Mouse (Mus musculus): Measurements from ENCODE around the gene Brs3. TPM values are rescaled to one million over a fixed set of nuclear protein-coding genes. Genes with fewer than 3 reads are reported as not detected.

Brs3 gene
- polyA plus RNA-seq (2014; fragmentation: Nextera tagmentation; extraction: Ambion mirVana): not detected in 2 replicates

- Histone ChIP-seq H3K27ac (ENCODE audit: low read depth, low read length) (no peak within 1 kb of the TSS), H3K4me3 (ENCODE audit: low read depth, low read length) (no peak within 1 kb of the TSS), H3K4me2 (ENCODE audit: low read depth, low read length, severe bottlenecking) (no peak within 1 kb of the TSS), H3K4me1 (replicated peaks; ENCODE audit: control insufficient read depth, insufficient read depth, low read length) (no peaks in the 10 kb centered on the region), H3K27me3 (ENCODE audit: control insufficient read depth, insufficient read depth, low read length) (no peaks in the 10 kb centered on the region), H3K36me3 (ENCODE audit: control insufficient read depth, insufficient read depth, low read length) (no peaks in the 10 kb centered on the region), H3K9me3 (ENCODE audit: control insufficient read depth, low read length) (no peaks in the 10 kb centered on the region), H3K9ac (ENCODE audit: low read length) (no peak within 1 kb of the TSS)
- WGBS: 85% methylated on average over 5 of the region's 5 CpGs
- ATAC-seq (replicated peaks; ENCODE audit: low FRiP score) (no peak), DNase-seq (ENCODE audit: low spot score) (no peak)
Measured at GRCm38 (mm10) chrX:57042774-57043173, at the start of gene Brs3. Gene Brs3, plus strand, starts transcription at chrX:57043074.

GRCm38 (mm10) chrX:57012891-57013290 lies 30.0 kb upstream of the Brs3 start:
- Histone ChIP-seq H3K9me3 (ENCODE audit: control insufficient read depth, low read length) (no peaks in the 10 kb centered on the region), H3K36me3 (ENCODE audit: control insufficient read depth, insufficient read depth, low read length) (no peaks in the 10 kb centered on the region), H3K27me3 (ENCODE audit: control insufficient read depth, insufficient read depth, low read length) (no peaks in the 10 kb centered on the region), H3K4me3 (ENCODE audit: low read depth, low read length) (no peak overlapping the region), H3K9ac (ENCODE audit: low read length) (no peak overlapping the region), H3K4me1 (replicated peaks; ENCODE audit: control insufficient read depth, insufficient read depth, low read length) (no peaks in the 10 kb centered on the region), H3K27ac (ENCODE audit: low read depth, low read length) (no peak overlapping the region), H3K4me2 (ENCODE audit: low read depth, low read length, severe bottlenecking) (no peak overlapping the region)
- no peak for DNase-seq (ENCODE audit: low spot score)
- no peak for ATAC-seq (replicated peaks; ENCODE audit: low FRiP score)
- 79% methylated on average over 2 of the region's 2 CpGs for WGBS

DNA sequence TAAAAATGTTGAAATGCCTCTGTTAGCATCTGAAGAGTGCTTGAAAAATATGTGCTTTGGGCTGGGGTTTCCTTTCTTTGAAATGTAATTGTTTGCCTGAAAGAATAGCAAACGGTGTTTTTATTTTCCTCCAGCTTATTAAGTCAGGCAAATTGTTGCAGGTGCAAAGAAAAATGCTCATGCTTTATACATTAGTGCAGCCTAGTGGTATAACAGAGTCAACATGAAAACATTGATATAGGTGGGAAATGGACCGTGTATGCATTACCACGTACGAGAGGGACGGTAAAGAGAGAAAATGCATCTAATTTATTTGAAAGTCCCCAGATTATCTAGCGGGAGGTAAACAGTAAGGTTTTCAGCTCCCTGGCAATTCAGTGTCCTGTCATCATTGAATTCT lies 995 bp downstream of the Brs3 start:
- H3K27ac ChIP-seq (ENCODE audit: low read depth, low read length): no peak overlapping the region
- no peaks in the 10 kb centered on the region for H3K4me1 ChIP-seq (replicated peaks; ENCODE audit: control insufficient read depth, insufficient read depth, low read length)
- DNase-seq (ENCODE audit: low spot score) (no peak), ATAC-seq (replicated peaks; ENCODE audit: low FRiP score) (no peak)
- H3K4me2 ChIP-seq (ENCODE audit: low read depth, low read length, severe bottlenecking): no peak overlapping the region
- WGBS: 80% methylated on average over 6 of the region's 6 CpGs
- H3K9ac ChIP-seq (ENCODE audit: low read length): no peak overlapping the region
- no peak overlapping the region for H3K4me3 ChIP-seq (ENCODE audit: low read depth, low read length)
- no peaks in the 10 kb centered on the region for H3K36me3 ChIP-seq (ENCODE audit: control insufficient read depth, insufficient read depth, low read length)
- no peaks in the 10 kb centered on the region for H3K9me3 ChIP-seq (ENCODE audit: control insufficient read depth, low read length)
- no peaks in the 10 kb centered on the region for H3K27me3 ChIP-seq (ENCODE audit: control insufficient read depth, insufficient read depth, low read length)

DNA sequence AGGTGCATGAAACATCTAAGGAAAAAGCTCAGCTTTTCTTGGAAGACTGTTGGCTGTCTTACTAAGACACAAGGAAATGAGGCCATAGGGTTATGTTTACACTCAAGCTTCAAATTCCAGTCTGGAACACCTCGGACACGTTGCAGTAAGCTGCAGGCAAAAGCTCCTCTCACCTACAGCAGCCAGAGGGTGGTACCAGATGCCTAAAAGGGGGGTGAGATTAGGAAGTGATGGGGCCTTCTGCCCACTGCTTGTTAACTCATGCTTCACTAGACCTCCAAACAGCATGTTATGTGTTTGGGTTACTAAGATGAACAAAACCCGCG lies 9.9 kb downstream of the Brs3 start:
- Histone ChIP-seq H3K27me3 (ENCODE audit: control insufficient read depth, insufficient read depth, low read length) (no peaks in the 10 kb centered on the region), H3K4me2 (ENCODE audit: low read depth, low read length, severe bottlenecking) (peak overlapping the region; percentile 37; the same call in 1 of the 2 replicates), H3K9me3 (ENCODE audit: control insufficient read depth, low read length) (no peaks in the 10 kb centered on the region), H3K27ac (ENCODE audit: low read depth, low read length) (peak overlapping the region; percentile 89), H3K4me1 (replicated peaks; ENCODE audit: control insufficient read depth, insufficient read depth, low read length) (no peaks in the 10 kb centered on the region), H3K4me3 (ENCODE audit: low read depth, low read length) (peak overlapping the region; percentile 47), H3K9ac (ENCODE audit: low read length) (peak overlapping the region; percentile 69), H3K36me3 (ENCODE audit: control insufficient read depth, insufficient read depth, low read length) (no peaks in the 10 kb centered on the region)
- DNase-seq (ENCODE audit: low spot score): no peak
- peak; percentile 70; the same call in 1 of the 2 replicates for ATAC-seq (replicated peaks; ENCODE audit: low FRiP score)
- 22% methylated on average over 4 of the region's 4 CpGs for WGBS

GRCm38 (mm10) chrX:57053174-57053992 lies 10.5 kb downstream of the Brs3 start, which contains the start of gene Htatsf1:
Gene Htatsf1, plus strand, starts transcription at chrX:57053583.
- Histone ChIP-seq H3K36me3 (ENCODE audit: control insufficient read depth, insufficient read depth, low read length) (no peaks in the 10 kb centered on the region), H3K27ac (ENCODE audit: low read depth, low read length) (peak within 1 kb of the TSS; percentile 89), H3K4me3 (ENCODE audit: low read depth, low read length) (peak within 1 kb of the TSS; percentile 47), H3K4me2 (ENCODE audit: low read depth, low read length, severe bottlenecking) (peak within 1 kb of the TSS; percentile 48), H3K9ac (ENCODE audit: low read length) (peak within 1 kb of the TSS; percentile 69), H3K9me3 (ENCODE audit: control insufficient read depth, low read length) (no peaks in the 10 kb centered on the region), H3K27me3 (ENCODE audit: control insufficient read depth, insufficient read depth, low read length) (no peaks in the 10 kb centered on the region), H3K4me1 (replicated peaks; ENCODE audit: control insufficient read depth, insufficient read depth, low read length) (no peaks in the 10 kb centered on the region)
- 24% methylated on average over 76 of the region's 85 CpGs for WGBS
- DNase-seq (ENCODE audit: low spot score): peak; percentile 88
- ATAC-seq (replicated peaks; ENCODE audit: low FRiP score): peak; percentile 96

- Histone ChIP-seq H3K27ac (ENCODE audit: low read depth, low read length) (no peak overlapping the region), H3K36me3 (ENCODE audit: control insufficient read depth, insufficient read depth, low read length) (no peaks in the 10 kb centered on the region), H3K4me3 (ENCODE audit: low read depth, low read length) (peak overlapping the region; percentile 47), H3K4me1 (replicated peaks; ENCODE audit: control insufficient read depth, insufficient read depth, low read length) (no peaks in the 10 kb centered on the region), H3K9me3 (ENCODE audit: control insufficient read depth, low read length) (no peaks in the 10 kb centered on the region), H3K27me3 (ENCODE audit: control insufficient read depth, insufficient read depth, low read length) (no peaks in the 10 kb centered on the region), H3K9ac (ENCODE audit: low read length) (peak overlapping the region; percentile 69), H3K4me2 (ENCODE audit: low read depth, low read length, severe bottlenecking) (peak overlapping the region; percentile 48)
- WGBS: 34% methylated on average over 11 of the region's 11 CpGs
- ATAC-seq (replicated peaks; ENCODE audit: low FRiP score): no peak
- DNase-seq (ENCODE audit: low spot score): no peak
Measured at GRCm38 (mm10) chrX:57053993-57054385, 11.1 kb downstream of the Brs3 start.

- no peaks in the 10 kb centered on the region for H3K9me3 ChIP-seq (ENCODE audit: control insufficient read depth, low read length)
- no peak overlapping the region for H3K27ac ChIP-seq (ENCODE audit: low read depth, low read length)
- no peaks in the 10 kb centered on the region for H3K4me1 ChIP-seq (replicated peaks; ENCODE audit: control insufficient read depth, insufficient read depth, low read length)
- ATAC-seq (replicated peaks; ENCODE audit: low FRiP score) (no peak), DNase-seq (ENCODE audit: low spot score) (no peak)
- no peaks in the 10 kb centered on the region for H3K27me3 ChIP-seq (ENCODE audit: control insufficient read depth, insufficient read depth, low read length)
- no peak overlapping the region for H3K9ac ChIP-seq (ENCODE audit: low read length)
- H3K36me3 ChIP-seq (ENCODE audit: control insufficient read depth, insufficient read depth, low read length): no peaks in the 10 kb centered on the region
- H3K4me3 ChIP-seq (ENCODE audit: low read depth, low read length): no peak overlapping the region
- WGBS: 79% methylated on average over 5 of the region's 5 CpGs
- no peak overlapping the region for H3K4me2 ChIP-seq (ENCODE audit: low read depth, low read length, severe bottlenecking)
Measured at GRCm38 (mm10) chrX:57081496-57081895, 38.6 kb downstream of the Brs3 start.

DNA sequence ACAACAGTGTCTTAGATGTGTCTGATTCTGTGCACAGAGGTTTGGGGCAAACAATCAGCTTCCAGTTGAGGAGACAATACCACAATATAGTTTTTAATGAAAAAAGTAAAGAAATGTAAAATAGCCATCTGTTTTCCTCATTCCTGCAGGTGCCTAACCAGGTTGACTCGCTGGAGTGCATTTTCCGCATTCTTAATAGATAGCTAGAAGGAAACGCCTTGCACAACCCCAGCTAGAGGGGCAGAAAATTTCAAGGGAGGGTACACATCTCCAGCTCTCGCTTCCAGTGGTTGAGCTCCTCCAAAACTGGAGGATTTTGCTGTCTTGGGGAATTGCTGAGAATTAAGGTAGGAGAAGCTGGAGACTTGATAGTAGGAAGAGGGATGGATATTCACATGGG lies 44.9 kb downstream of the Brs3 start, which contains the start of gene Vgll1:
Gene Vgll1 (plus strand): TSS at position 301 of the 400 bp plus-strand sequence.
- Histone ChIP-seq H3K4me3 (ENCODE audit: low read depth, low read length) (no peak within 1 kb of the TSS), H3K36me3 (ENCODE audit: control insufficient read depth, insufficient read depth, low read length) (no peaks in the 10 kb centered on the region), H3K4me1 (replicated peaks; ENCODE audit: control insufficient read depth, insufficient read depth, low read length) (no peaks in the 10 kb centered on the region), H3K27me3 (ENCODE audit: control insufficient read depth, insufficient read depth, low read length) (no peaks in the 10 kb centered on the region), H3K4me2 (ENCODE audit: low read depth, low read length, severe bottlenecking) (no peak within 1 kb of the TSS), H3K27ac (ENCODE audit: low read depth, low read length) (no peak within 1 kb of the TSS), H3K9me3 (ENCODE audit: control insufficient read depth, low read length) (no peaks in the 10 kb centered on the region), H3K9ac (ENCODE audit: low read length) (no peak within 1 kb of the TSS)
- WGBS: 85% methylated on average over 4 of the region's 4 CpGs
- ATAC-seq (replicated peaks; ENCODE audit: low FRiP score): no peak
- DNase-seq (ENCODE audit: low spot score): no peak
